In genomic region chr14:101630548-101630947, GRCm38 (mm10) we compare ENCODE assay signal across 16 mouse cellular contexts.
"Had no signal": no experiment of that assay in that cellular context is flagged by ENCODE, and none has a peak within 500 bp of the region (broad histone marks: within the 10 kb centered on the region; RNA-seq: fewer than 3 reads in every experiment).

No protein-coding gene starts in this region.

- DNase-seq: retina, postnatal 1 day; right cerebral cortex, adult 18-20 months; right cerebral cortex, postnatal 14 days; right cerebral cortex, postnatal 25 days; right cerebral cortex, postnatal 4 days; spleen, adult 18-20 months; thymus, adult 18-20 months; thymus, adult 2 months; thymus, postnatal 14 days; thymus, postnatal 25 days; thymus, postnatal 36 days; thymus, postnatal 4 days had no signal

- H3K4me2 ChIP-seq: neural tube, embryonic 13.5 days; neural tube, embryonic 15.5 days; stomach, embryonic 15.5 days had no signal

- H3K4me1 ChIP-seq: neural tube, embryonic 13.5 days; neural tube, embryonic 15.5 days; stomach, embryonic 15.5 days had no signal

- H3K4me3 ChIP-seq: neural tube, embryonic 13.5 days; neural tube, embryonic 15.5 days; stomach, embryonic 15.5 days had no signal

- H3K27me3 ChIP-seq: neural tube, embryonic 13.5 days; neural tube, embryonic 15.5 days; stomach, embryonic 15.5 days had no signal

- H3K9me3 ChIP-seq: neural tube, embryonic 13.5 days; neural tube, embryonic 15.5 days; stomach, embryonic 15.5 days had no signal

- H3K27ac ChIP-seq: neural tube, embryonic 13.5 days; neural tube, embryonic 15.5 days; stomach, embryonic 15.5 days; stomach, postnatal 0 days had no signal

- H3K9ac ChIP-seq: neural tube, embryonic 13.5 days; neural tube, embryonic 15.5 days; stomach, embryonic 15.5 days had no signal
